Mouse (Mus musculus): ENCODE measurements around the gene Smc3.

GRCm38 (mm10) chr19:53657437-53657836 is 57.2 kb downstream of the Smc3 start:
- no peak for TF ChIP-seq CTCF (IDR thresholded peaks at IDR 0.05; ENCODE audit: low read depth)
- TF ChIP-seq EP300 (IDR thresholded peaks at IDR 0.05; ENCODE audit: low read depth): no peak
